Mouse (Mus musculus) kidney, adult 2 months (tissue): Measurements from ENCODE around the gene Gm33543.

Experiments used
- CTCF ChIP-seq: fragments of 200-500 bp; conservative IDR thresholded peaks from 2 replicates; pipeline ENCODE4 v1.5.1; 2011; ENCODE audit warnings: low read depth, mild to moderate bottlenecking, control low read depth, low read length, moderate library complexity, mixed read lengths; ENCODE audit not compliant: insufficient read depth, insufficient read length
- POLR2A ChIP-seq: fragments of 200-500 bp; IDR thresholded peaks from one replicate; pipeline ENCODE4 v1.6.1; 2011; ENCODE audit warnings: low read depth, low read length, control low read depth

DNA sequence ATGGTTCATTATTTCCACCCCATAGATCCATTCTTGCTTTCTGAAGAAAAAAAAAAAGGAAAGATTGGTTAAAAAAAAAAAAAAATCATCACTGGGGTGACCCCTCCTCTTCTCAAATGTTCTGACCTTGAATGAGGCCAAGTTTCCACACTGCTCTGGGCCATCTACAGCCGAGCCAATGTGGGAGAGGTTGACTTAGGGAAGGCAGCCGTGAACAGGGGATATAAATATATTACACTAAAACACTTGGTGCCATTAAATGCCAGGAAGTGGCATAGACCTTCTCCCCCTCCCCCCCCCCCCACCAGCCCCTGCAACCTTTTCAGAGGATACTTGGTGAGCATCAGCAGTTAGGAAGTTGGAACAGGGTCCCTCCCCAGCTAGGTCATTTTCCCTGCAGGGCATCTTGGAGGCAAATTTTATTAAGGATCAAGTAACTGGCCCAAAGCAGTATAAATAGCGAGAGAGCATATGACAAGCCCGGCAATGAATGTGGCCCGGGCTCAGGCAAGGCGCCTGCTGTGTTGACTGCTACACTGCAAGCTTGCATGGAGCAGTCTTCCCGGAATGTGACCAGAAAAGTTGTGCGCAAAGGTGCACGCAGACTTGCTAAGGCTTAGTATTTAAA is 68.6 kb downstream of the Gm33543 start:
- TF ChIP-seq CTCF (no peak), POLR2A (no peak)
